Mouse (Mus musculus) lung, postnatal 0 days (tissue): ENCODE measurements around the gene Srrm3. TPM values are rescaled to one million over a fixed set of nuclear protein-coding genes. Genes with fewer than 3 reads are reported as not detected.
A peak's percentile ranks its signal among the peaks of the same experiment; 100 is the strongest.

Experiments used
- ATAC-seq: fragments of 200-750 bp; cut with Nextera tagmentation; 2 replicates; pipeline ENCODE4 v1.8.0; 2017; ENCODE audit warnings: moderate library complexity
- DNase-seq: peaks from one replicate; pipeline ENCODE4 v3.0.0-alpha.2; 2016; ENCODE audit warnings: low spot score
- H3K27ac ChIP-seq: fragments of 300-500 bp; sonication (generic); 2 replicates; pipeline ENCODE4 v1.5.1; 2014; ENCODE audit warnings: antibody characterized with exemption, mild to moderate bottlenecking, low read length, mixed read lengths
- H3K27me3 ChIP-seq: fragments of 300-500 bp; sonication (generic); replicated peaks from 2 replicates; pipeline ENCODE4 v1.6.1; 2014; ENCODE audit warnings: low read length, mixed read lengths; ENCODE audit not compliant: insufficient read depth
- H3K36me3 ChIP-seq: fragments of 300-500 bp; sonication (generic); 2 replicates; pipeline ENCODE4 v1.6.1; 2014; ENCODE audit warnings: low read length, mixed read lengths; ENCODE audit not compliant: insufficient read depth
- H3K4me1 ChIP-seq: fragments of 300-500 bp; sonication (generic); 2 replicates; pipeline ENCODE4 v1.6.1; 2014; ENCODE audit warnings: antibody characterized with exemption, low read depth, low read length, mixed read lengths; ENCODE audit not compliant: insufficient read depth
- H3K4me2 ChIP-seq: fragments of 300-500 bp; sonication (generic); replicated peaks from 2 replicates; pipeline ENCODE4 v1.6.1; 2014; ENCODE audit warnings: low read depth, mild to moderate bottlenecking, low read length, moderate library complexity, mixed read lengths
- H3K4me3 ChIP-seq: fragments of 300-500 bp; sonication (generic); 2 replicates; pipeline ENCODE4 v1.5.1; 2014; ENCODE audit warnings: low read depth, low read length
- H3K9ac ChIP-seq: fragments of 300-500 bp; sonication (generic); replicated peaks from 2 replicates; pipeline ENCODE4 v1.6.1; 2014; ENCODE audit warnings: low read depth, mild to moderate bottlenecking
- H3K9me3 ChIP-seq: fragments of 300-500 bp; sonication (generic); 2 replicates; pipeline ENCODE4 v1.6.1; 2016; ENCODE audit warnings: low read length, mixed read lengths
- CTCF ChIP-seq: IDR thresholded peaks from 2 replicates; pipeline ENCODE4 v1.5.1; 2016; ENCODE audit warnings: antibody characterized with exemption, mild to moderate bottlenecking
- EP300 ChIP-seq: IDR thresholded peaks from 2 replicates; pipeline ENCODE4 v1.6.1; 2016; ENCODE audit warnings: antibody characterized with exemption, mild to moderate bottlenecking, control low read depth
- WGBS: fragments of 180-500 bp; shearing (Covaris S2); extraction: QIAGEN DNeasy Blood & Tissue Kit; methylation state at CpG from one replicate; pipeline ENCODE4 v1.1.7; 2014; 5-methylcytosine and 5-hydroxymethylcytosine counted together
- polyA plus RNA-seq: library from polyadenylated mRNA; unstranded; fragments of >200 nt; fragmentation: Nextera tagmentation; extraction: Ambion mirVana; gene quantifications from 2 replicates; pipeline ENCODE4 v1.2.1, GENCODE M21; 2015

Gene Srrm3
- polyA plus RNA-seq, 1 experiment from 2014 or later: not detected

DNA sequence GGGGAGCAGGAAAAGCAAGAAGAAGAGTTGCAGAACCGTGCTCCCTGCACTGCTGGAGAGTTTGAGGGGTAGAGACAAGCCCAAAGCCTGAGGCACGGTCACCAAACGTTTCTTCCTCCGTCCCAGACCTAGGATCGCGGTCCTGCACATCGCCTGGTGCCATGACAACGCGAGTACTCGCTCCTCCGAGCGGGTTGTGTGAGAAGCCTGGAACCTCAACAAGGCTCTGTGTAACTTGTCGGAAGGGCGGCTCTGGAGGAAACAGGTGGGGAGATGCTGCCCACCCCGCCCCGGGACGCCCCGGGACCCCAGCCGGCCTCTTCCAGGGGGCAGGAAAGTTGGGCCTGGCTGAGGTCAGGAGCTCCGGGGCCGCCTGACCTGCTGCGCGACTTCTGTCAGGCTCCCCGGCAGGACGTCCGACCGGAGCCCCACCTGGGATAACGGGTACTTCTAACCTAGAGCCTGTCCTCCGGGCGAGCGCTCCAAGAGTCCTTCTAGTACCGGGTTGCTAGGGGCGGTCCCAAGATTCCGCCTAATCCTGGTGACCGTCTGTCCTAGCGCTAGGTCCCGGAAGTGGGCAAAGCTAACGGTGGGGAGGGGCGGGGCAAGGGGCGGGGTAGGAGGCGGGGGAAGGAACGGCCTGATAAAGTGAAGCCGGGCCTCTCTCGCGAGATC is 28.8 kb upstream of the Srrm3 start, which contains the start of gene Styxl1:
TSS of gene Styxl1 (minus strand) at position 590 of the 675 bp plus-strand sequence.
- peak within 1 kb of the TSS; percentile 91 for H3K4me2 ChIP-seq
- 2% methylated on average over 42 of the region's 45 CpGs for WGBS
- H3K9me3 ChIP-seq: no peaks in the 10 kb centered on the region
- peak; percentile 54 for DNase-seq
- H3K4me3 ChIP-seq: peak within 1 kb of the TSS; percentile 53
- TF ChIP-seq EP300: no peak
- no peak for TF ChIP-seq CTCF
- H3K27me3 ChIP-seq: no peaks in the 10 kb centered on the region
- ATAC-seq: peak; percentile 13
- peak within 1 kb of the TSS; percentile 77 for H3K9ac ChIP-seq
- peak within 1 kb of the TSS; percentile 90 for H3K27ac ChIP-seq
- peaks cover 4% of the 10 kb centered on the region; the same call in 1 of the 2 replicates for H3K36me3 ChIP-seq
- 0 out of 2 replicates have a peak, but pooled peaks cover 3% of the 10 kb centered on the region for H3K4me1 ChIP-seq

DNA sequence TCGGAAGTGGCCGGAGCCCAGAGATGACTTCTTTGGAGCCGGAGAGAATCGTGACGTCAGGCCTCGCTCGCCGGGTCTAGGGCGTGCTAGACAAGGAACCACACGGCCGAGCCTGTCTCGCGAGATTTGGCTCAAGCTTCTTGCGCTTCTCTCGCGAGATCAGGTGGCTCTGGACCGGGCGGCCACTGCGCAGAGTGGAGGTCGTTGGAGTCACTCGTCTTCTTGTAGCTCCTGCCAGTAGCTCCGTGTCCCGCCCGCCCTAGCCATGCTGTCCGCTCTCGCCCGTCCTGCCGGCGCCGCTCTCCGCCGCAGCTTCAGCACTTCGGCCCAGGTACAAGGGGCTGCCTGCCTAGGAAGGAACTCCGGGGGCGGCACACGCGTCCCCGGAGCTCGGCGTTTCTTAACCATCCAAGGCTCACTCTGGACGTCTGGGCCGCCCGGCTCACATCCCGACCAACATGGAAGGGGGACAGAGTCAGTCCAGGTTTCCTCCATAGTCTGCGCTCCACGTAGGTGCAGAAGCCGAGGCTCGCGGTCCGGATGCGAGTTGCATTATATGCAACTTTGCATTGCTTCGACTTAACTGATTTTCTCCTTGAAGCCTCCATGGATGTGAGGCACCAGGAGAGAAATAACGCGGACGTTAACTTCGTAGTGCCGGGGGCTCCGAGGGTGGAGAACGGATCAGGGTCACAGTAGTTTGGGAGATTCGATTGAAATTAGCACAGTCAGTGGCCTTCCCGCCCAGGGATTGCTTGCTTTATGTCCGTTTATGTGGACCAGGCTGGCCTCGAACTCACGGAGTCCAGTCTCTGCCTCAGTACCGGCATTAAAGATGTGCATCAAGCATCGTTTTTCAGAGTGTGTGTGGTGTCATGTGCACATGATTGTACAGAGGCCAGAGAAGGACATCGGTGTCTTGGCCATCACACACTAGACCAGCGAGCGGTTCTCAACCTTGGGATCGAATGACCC is 27.9 kb upstream of the Srrm3 start, which contains the start of gene Mdh2:
TSS of gene Mdh2 (plus strand) at position 10 of the 975 bp plus-strand sequence.
- H3K36me3 ChIP-seq: peaks cover 4% of the 10 kb centered on the region; the same call in 1 of the 2 replicates
- under 1% methylated on average over 70 of the region's 70 CpGs for WGBS
- H3K4me3 ChIP-seq: peak within 1 kb of the TSS; percentile 53
- peak; percentile 97 for ATAC-seq
- peak within 1 kb of the TSS; percentile 90 for H3K27ac ChIP-seq
- H3K9me3 ChIP-seq: no peaks in the 10 kb centered on the region
- H3K27me3 ChIP-seq: no peaks in the 10 kb centered on the region
- peak; percentile 100 for DNase-seq
- peak within 1 kb of the TSS; percentile 77 for H3K9ac ChIP-seq
- TF ChIP-seq EP300: peak; percentile 93
- no peak for TF ChIP-seq CTCF
- 0 out of 2 replicates have a peak, but pooled peaks cover 3% of the 10 kb centered on the region for H3K4me1 ChIP-seq
- peak within 1 kb of the TSS; percentile 91 for H3K4me2 ChIP-seq

DNA sequence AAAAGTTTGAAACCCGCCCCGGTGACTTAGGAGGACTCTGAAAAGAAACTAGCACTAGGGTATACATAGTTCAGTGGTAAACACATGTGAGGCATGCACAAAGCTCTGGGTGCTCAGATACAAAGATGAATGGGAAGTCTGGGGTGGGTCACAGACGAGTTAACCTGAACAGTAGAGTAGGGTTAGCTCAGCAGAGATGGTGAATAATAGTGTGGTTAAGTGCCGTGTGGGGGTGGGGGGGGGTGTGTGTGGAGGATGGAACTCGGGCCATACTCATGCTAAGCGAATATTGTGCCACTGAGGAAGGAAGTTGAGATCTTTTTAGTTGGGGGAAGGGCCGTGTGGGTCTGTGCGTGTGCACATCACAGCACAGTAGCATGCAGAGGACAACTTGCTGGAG is 26.4 kb upstream of the Srrm3 start:
- H3K4me2 ChIP-seq: no peak overlapping the region
- DNase-seq: no peak
- no peak overlapping the region for H3K27ac ChIP-seq
- peaks cover 4% of the 10 kb centered on the region; the same call in 1 of the 2 replicates for H3K36me3 ChIP-seq
- 0 out of 2 replicates have a peak, but pooled peaks cover 3% of the 10 kb centered on the region for H3K4me1 ChIP-seq
- no peak overlapping the region for H3K9ac ChIP-seq
- no peaks in the 10 kb centered on the region for H3K9me3 ChIP-seq
- H3K4me3 ChIP-seq: no peak overlapping the region
- TF ChIP-seq EP300 (no peak), CTCF (no peak)
- 58% methylated on average over 8 of the region's 8 CpGs for WGBS
- no peaks in the 10 kb centered on the region for H3K27me3 ChIP-seq
- no peak for ATAC-seq

DNA sequence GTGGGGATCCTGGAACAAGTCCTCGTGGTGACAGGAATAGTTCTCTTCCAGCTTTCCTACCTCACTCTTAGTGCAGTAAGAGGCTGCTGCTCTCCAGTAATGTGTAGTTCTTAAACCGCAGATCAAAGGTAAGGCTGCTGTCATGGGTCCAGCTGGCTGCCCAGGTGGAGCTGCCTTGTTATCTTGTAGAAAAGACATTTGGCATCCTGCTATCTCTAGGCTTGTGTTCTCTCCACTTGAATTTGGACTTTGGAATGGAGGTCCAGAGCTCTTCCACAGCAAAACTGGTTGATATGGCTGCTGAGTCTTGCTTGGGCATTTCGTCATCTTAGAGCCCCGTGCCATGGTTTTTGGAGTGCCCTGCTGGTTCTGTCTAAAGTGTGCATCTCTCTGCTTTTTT is 23.8 kb upstream of the Srrm3 start:
- DNase-seq (no peak), ATAC-seq (no peak)
- H3K4me1 ChIP-seq: no peaks in the 10 kb centered on the region
- H3K27ac ChIP-seq: no peak overlapping the region
- no peaks in the 10 kb centered on the region for H3K9me3 ChIP-seq
- WGBS: 85% methylated on average over 4 of the region's 4 CpGs
- no peak overlapping the region for H3K4me3 ChIP-seq
- H3K27me3 ChIP-seq: no peaks in the 10 kb centered on the region
- TF ChIP-seq CTCF (no peak), EP300 (no peak)
- H3K9ac ChIP-seq: no peak overlapping the region
- peaks cover 25% of the 10 kb centered on the region for H3K36me3 ChIP-seq
- H3K4me2 ChIP-seq: no peak overlapping the region

DNA sequence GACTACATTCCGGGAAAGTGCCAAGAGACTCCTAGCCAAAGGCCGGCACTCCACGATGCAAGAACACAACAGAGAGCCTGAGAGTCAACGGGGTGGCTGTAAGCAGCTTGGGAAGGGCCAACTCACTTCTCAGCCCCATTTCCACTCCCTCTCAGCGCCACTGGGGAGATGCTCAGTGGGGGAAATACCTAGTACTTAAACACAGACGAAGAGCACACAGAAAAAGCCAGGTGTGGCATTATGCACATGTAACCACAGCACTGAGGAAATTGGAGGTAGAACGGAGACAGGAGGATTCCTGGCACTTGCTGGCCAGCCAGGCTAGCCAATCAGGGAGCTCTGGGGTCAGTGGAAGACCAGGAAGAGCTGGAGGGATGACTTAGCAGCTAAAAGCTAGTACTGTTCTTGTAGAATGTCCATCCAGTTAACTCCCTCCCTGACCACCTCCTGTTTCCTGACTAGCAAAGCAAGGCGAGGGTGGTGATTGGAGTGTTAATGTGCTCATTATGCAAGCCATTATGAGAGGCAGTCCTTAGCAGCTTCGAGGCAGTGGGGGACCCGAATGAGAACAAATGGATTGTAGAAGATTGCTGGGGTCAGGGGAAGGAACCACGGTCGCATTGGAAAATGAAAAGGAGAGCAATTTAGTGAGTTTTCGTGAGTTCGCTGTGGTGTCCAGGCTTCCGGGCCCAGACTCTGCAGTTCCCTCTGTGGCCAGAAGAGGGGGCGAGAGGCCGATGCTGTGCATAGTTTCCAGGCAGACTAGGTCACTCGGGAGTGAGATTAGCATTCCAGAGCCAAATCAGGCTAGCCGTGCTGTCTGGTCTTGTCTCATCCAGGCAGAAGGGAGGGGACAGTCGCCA is 12.5 kb upstream of the Srrm3 start:
- DNase-seq (peak; percentile 85), ATAC-seq (peak; percentile 90)
- Histone ChIP-seq H3K4me1 (no peaks in the 10 kb centered on the region), H3K9ac (peak overlapping the region; percentile 19; the same call in 1 of the 2 replicates), H3K4me3 (peak overlapping the region; percentile 14; the same call in 1 of the 2 replicates), H3K27me3 (no peaks in the 10 kb centered on the region), H3K4me2 (peak overlapping the region; percentile 53), H3K9me3 (no peaks in the 10 kb centered on the region), H3K36me3 (peaks cover 16% of the 10 kb centered on the region), H3K27ac (no peak overlapping the region)
- TF ChIP-seq EP300: no peak
- peak; percentile 98 for TF ChIP-seq CTCF
- 11% methylated on average over 20 of the region's 20 CpGs for WGBS
